Mouse (Mus musculus) myocyte (in vitro differentiated cells): ENCODE results near the gene Ank.
A peak's percentile ranks its signal among the peaks of the same experiment; 100 is the strongest.

ENCODE experiments used
- CEBPB ChIP-seq: IDR thresholded peaks from 2 replicates; pipeline ENCODE4 v1.6.1; 2011; ENCODE audit warnings: mild to moderate bottlenecking, moderate library complexity; ENCODE audit not compliant: poor library complexity, insufficient read depth, severe bottlenecking
- E2F4 ChIP-seq: IDR thresholded peaks from one replicate; pipeline ENCODE4 v1.6.1; 2011; ENCODE audit warnings: mild to moderate bottlenecking, control low read depth, moderate library complexity; ENCODE audit not compliant: insufficient read depth
- MAX ChIP-seq: IDR thresholded peaks from one replicate; pipeline ENCODE4 v1.6.1; 2011; ENCODE audit warnings: low read depth, mild to moderate bottlenecking, control low read depth
- MYOD1 ChIP-seq, 3 experiments: IDR thresholded peaks; one replicate each; pipeline ENCODE4 v1.6.1; 2011; ENCODE audit warnings: control low read depth in 2 of 3, low read depth in 2 of 3, mild to moderate bottlenecking in 2 of 3, moderate library complexity in 1 of 3; ENCODE audit not compliant: insufficient read length in 2 of 3, control insufficient read depth in 1 of 3
- POLR2A ChIP-seq: IDR thresholded peaks from one replicate; pipeline ENCODE4 v1.6.1; 2011; ENCODE audit warnings: low read depth, mild to moderate bottlenecking, control low read depth, moderate library complexity; ENCODE audit not compliant: insufficient read length
- POLR2AphosphoS2 ChIP-seq: IDR thresholded peaks from one replicate; pipeline ENCODE4 v1.6.1; 2011; ENCODE audit warnings: low read depth, control low read depth; ENCODE audit not compliant: insufficient read length
- SRF ChIP-seq: IDR thresholded peaks from one replicate; pipeline ENCODE4 v1.6.1; 2011; ENCODE audit warnings: low read depth; ENCODE audit not compliant: control insufficient read depth, insufficient read length
- TCF12 ChIP-seq: IDR thresholded peaks from one replicate; pipeline ENCODE4 v1.6.1; 2011; ENCODE audit warnings: mild to moderate bottlenecking, control low read depth; ENCODE audit not compliant: poor library complexity, insufficient read depth, severe bottlenecking
- TCF3 ChIP-seq: IDR thresholded peaks from one replicate; pipeline ENCODE4 v1.6.1; 2011; ENCODE audit warnings: low read depth, control low read depth; ENCODE audit not compliant: insufficient read length
- USF1 ChIP-seq: IDR thresholded peaks from one replicate; pipeline ENCODE4 v1.6.1; 2011; ENCODE audit warnings: low read depth, mild to moderate bottlenecking, control low read depth, moderate library complexity

DNA sequence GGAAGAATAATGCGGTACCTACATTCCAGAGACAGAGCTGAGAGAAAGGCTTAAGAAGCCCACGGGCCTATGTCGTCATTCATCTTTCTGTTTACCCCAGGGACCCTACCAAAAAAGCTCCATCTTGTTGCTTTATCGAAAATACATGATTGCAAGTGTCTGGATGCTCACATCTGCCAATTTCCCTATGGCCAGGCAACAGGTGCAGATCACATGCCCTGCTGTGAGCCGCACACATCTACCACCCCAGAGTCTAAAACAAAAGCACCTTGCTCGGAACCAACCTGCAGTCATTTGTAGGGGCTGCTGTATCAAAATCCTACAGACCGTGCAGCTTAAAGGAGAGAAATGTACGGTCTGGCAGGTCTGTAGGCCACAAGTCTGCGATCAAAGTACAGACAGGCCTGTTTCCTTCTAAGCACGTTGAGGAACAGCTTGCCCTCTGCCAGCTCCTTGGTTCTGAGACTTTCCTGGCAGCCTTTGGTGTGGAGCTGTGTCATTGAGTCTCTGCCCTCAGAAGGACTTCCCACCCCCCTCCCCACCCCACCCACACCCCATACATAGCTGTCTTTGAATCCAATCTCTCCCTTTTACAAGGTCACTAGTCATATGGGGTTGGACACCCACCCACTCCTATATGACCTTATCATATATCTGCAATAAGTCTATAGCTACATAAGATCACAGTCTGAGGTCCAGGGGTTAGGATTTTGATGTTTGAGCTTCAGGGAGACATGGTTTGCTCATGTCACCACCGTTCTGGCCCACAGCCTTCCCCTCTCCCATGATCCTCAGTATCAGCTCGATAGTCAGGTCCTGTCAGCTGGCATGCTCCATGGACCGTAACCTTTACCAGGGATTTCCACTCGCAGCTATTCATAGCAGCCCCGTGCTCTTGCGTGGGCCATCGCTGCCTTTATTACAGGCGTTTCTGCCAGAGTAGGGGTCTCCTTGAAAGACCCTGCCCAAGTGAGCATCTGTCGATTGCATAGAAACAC, 84.9 kb downstream of the Ank start:
- TF ChIP-seq CEBPB = no peak
- no peak for TF ChIP-seq POLR2AphosphoS2
- no peak for TF ChIP-seq TCF3
- no peak for TF ChIP-seq SRF
- no peak for TF ChIP-seq USF1
- TF ChIP-seq POLR2A = no peak
- no peak for TF ChIP-seq MAX
- TF ChIP-seq E2F4 = no peak
- no peak for TF ChIP-seq TCF12
- peak in 2 of 3 experiments; percentile 73 to 76 for TF ChIP-seq MYOD1 (IDR thresholded peaks at IDR 0.05; ENCODE audit: control insufficient read depth in 1 of 3, insufficient read length in 2 of 3, low read depth in 2 of 3)
